Mouse (Mus musculus) myocyte (in vitro differentiated cells): ENCODE data around the gene Gsdma. TPM values are rescaled to one million over a fixed set of nuclear protein-coding genes. Genes with fewer than 3 reads are reported as not detected.

Source experiments
- H3K27me3 ChIP-seq: one replicate; pipeline ENCODE4 v1.6.1; 2011; ENCODE audit not compliant: control insufficient read depth, insufficient read depth, insufficient read length
- H3K36me3 ChIP-seq: one replicate; pipeline ENCODE4 v1.6.1; 2011; ENCODE audit not compliant: control insufficient read depth, insufficient read depth
- H3K4me2 ChIP-seq: one replicate; pipeline ENCODE4 v1.6.1; 2011; ENCODE audit warnings: low read depth, control low read depth
- H3K4me3 ChIP-seq: one replicate; pipeline ENCODE4 v1.5.1; 2011; ENCODE audit warnings: mild to moderate bottlenecking, control low read depth, moderate library complexity
- H3K79me2 ChIP-seq: one replicate; pipeline ENCODE4 v1.6.1; 2011; ENCODE audit not compliant: control insufficient read depth, insufficient read depth
- H3ac ChIP-seq: one replicate; pipeline ENCODE4 v1.6.1; 2011; ENCODE audit not compliant: control insufficient read depth, insufficient read length
- CEBPB ChIP-seq: IDR thresholded peaks from 2 replicates; pipeline ENCODE4 v1.6.1; 2011; ENCODE audit warnings: mild to moderate bottlenecking, moderate library complexity; ENCODE audit not compliant: poor library complexity, insufficient read depth, severe bottlenecking
- E2F4 ChIP-seq: IDR thresholded peaks from one replicate; pipeline ENCODE4 v1.6.1; 2011; ENCODE audit warnings: mild to moderate bottlenecking, control low read depth, moderate library complexity; ENCODE audit not compliant: insufficient read depth
- MAX ChIP-seq: IDR thresholded peaks from one replicate; pipeline ENCODE4 v1.6.1; 2011; ENCODE audit warnings: low read depth, mild to moderate bottlenecking, control low read depth
- MYOD1 ChIP-seq, 3 experiments: IDR thresholded peaks; one replicate each; pipeline ENCODE4 v1.6.1; 2011; ENCODE audit warnings: control low read depth in 2 of 3, low read depth in 2 of 3, mild to moderate bottlenecking in 2 of 3, moderate library complexity in 1 of 3; ENCODE audit not compliant: insufficient read length in 2 of 3, control insufficient read depth in 1 of 3
- MYOG ChIP-seq, 3 experiments: IDR thresholded peaks; one replicate each; pipeline ENCODE4 v1.6.1; 2011; ENCODE audit warnings: control low read depth in 2 of 3, low read depth in 2 of 3, mild to moderate bottlenecking in 2 of 3; ENCODE audit not compliant: insufficient read length in 2 of 3, control insufficient read depth in 1 of 3, insufficient read depth in 1 of 3
- POLR2A ChIP-seq: IDR thresholded peaks from one replicate; pipeline ENCODE4 v1.6.1; 2011; ENCODE audit warnings: low read depth, mild to moderate bottlenecking, control low read depth, moderate library complexity; ENCODE audit not compliant: insufficient read length
- POLR2AphosphoS2 ChIP-seq: IDR thresholded peaks from one replicate; pipeline ENCODE4 v1.6.1; 2011; ENCODE audit warnings: low read depth, control low read depth; ENCODE audit not compliant: insufficient read length
- REST ChIP-seq: IDR thresholded peaks from one replicate; pipeline ENCODE4 v1.6.1; 2011; ENCODE audit warnings: mild to moderate bottlenecking, control low read depth, moderate library complexity; ENCODE audit not compliant: insufficient read depth, insufficient read length
- SRF ChIP-seq: IDR thresholded peaks from one replicate; pipeline ENCODE4 v1.6.1; 2011; ENCODE audit warnings: low read depth; ENCODE audit not compliant: control insufficient read depth, insufficient read length
- TCF12 ChIP-seq: IDR thresholded peaks from one replicate; pipeline ENCODE4 v1.6.1; 2011; ENCODE audit warnings: mild to moderate bottlenecking, control low read depth; ENCODE audit not compliant: poor library complexity, insufficient read depth, severe bottlenecking
- TCF3 ChIP-seq: IDR thresholded peaks from one replicate; pipeline ENCODE4 v1.6.1; 2011; ENCODE audit warnings: low read depth, control low read depth; ENCODE audit not compliant: insufficient read length
- USF1 ChIP-seq: IDR thresholded peaks from one replicate; pipeline ENCODE4 v1.6.1; 2011; ENCODE audit warnings: low read depth, mild to moderate bottlenecking, control low read depth, moderate library complexity
- polyA plus RNA-seq: library from polyadenylated mRNA; unstranded; fragments of >200 nt; fragmentation: generic; extraction: Trizol; gene quantifications from one replicate; pipeline ENCODE4 v1.2.1, GENCODE M21; 2012; ENCODE audit warnings: missing spikeins

Gene Gsdma
- polyA plus RNA-seq, 1 experiment: 0.04 TPM

DNA sequence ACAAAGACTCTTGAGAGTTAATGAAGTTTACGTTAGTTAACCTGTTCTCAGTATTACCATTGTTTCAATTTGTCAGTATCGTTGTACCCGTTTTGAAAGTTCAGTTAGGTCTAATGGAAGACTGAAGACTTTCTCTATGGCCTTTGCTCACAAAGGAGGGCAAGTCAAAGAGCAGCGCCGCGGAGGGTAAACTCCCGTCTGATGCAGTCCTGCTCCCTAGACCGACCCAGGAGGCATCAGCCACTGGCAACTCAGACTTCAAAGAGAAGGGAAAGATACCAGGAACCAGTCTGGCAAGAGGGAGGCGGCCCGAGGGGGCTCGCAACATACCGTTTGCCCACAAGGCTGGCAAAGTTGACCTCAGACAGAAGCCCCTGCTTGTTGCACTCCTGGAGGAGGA is 49.6 kb downstream of the Gsdma start:
- no peak for TF ChIP-seq USF1
- no peak for TF ChIP-seq POLR2A
- no peak for TF ChIP-seq REST
- no peak for TF ChIP-seq POLR2AphosphoS2
- TF ChIP-seq MAX: no peak
- TF ChIP-seq MYOG (IDR thresholded peaks at IDR 0.05; ENCODE audit: control insufficient read depth in 1 of 3, insufficient read depth in 1 of 3, insufficient read length in 2 of 3, low read depth in 2 of 3): no peak
- no peak for TF ChIP-seq TCF12
- TF ChIP-seq CEBPB: no peak
- no peak for TF ChIP-seq SRF
- no peak for TF ChIP-seq E2F4
- TF ChIP-seq TCF3: no peak
- TF ChIP-seq MYOD1 (IDR thresholded peaks at IDR 0.05; ENCODE audit: control insufficient read depth in 1 of 3, insufficient read length in 2 of 3, low read depth in 2 of 3): no peak
- Histone ChIP-seq H3K4me2 (no peak overlapping the region), H3K27me3 (no peaks in the 10 kb centered on the region), H3K36me3 (peaks cover 6% of the 10 kb centered on the region), H3K79me2 (no peaks in the 10 kb centered on the region), H3ac (no peak overlapping the region), H3K4me3 (no peak overlapping the region)

DNA sequence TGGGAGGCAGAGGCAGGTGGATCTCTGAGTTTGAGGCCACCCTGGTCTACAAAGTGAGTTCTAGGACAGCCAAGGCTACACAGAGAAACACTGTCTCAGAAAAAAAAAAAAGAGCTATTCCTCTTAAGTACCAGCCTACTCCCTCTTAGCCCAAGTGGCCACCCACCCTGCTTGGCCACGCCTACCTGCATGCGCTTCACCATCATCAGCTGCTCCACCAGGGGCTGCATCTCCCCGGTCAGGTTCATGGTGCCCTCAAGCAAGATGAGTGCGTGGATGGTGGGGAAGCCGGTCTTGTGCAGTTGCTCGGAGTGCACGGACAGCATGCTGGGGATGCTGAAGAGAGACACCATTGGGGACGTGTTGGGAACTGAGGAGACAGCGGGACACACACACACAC is 51.8 kb downstream of the Gsdma start:
- Histone ChIP-seq H3K4me2 (no peak overlapping the region), H3K4me3 (no peak overlapping the region), H3K36me3 (peaks cover 6% of the 10 kb centered on the region), H3K27me3 (no peaks in the 10 kb centered on the region), H3K79me2 (no peaks in the 10 kb centered on the region), H3ac (no peak overlapping the region)
- no peak for TF ChIP-seq E2F4
- no peak for TF ChIP-seq TCF3

DNA sequence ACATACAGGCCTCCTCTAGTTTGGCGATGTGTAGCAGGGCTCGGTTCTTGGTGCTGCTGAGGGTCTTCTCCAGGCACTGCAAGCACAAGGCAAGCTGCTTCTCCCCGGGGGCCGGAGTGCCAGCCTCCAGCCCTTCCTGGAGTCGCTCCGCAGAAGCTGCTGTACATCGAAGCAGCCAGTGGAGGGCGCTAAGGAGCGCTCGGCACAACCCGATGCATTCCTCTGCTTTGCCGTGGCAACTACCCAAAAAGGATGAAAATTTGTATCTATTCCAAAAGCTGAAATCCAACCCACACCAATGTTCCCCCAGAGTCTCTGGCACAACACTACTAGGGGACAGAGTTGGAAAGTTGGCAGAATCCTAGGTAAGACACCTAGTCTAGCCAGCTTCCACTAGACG is 53.8 kb downstream of the Gsdma start:
- Histone ChIP-seq H3K4me2 (no peak overlapping the region), H3K36me3 (peaks cover 6% of the 10 kb centered on the region), H3ac (no peak overlapping the region), H3K79me2 (no peaks in the 10 kb centered on the region), H3K4me3 (no peak overlapping the region), H3K27me3 (no peaks in the 10 kb centered on the region)
- TF ChIP-seq POLR2A: no peak
- no peak for TF ChIP-seq TCF12
- no peak for TF ChIP-seq TCF3
- TF ChIP-seq MYOD1 (IDR thresholded peaks at IDR 0.05; ENCODE audit: control insufficient read depth in 1 of 3, insufficient read length in 2 of 3, low read depth in 2 of 3): no peak

DNA sequence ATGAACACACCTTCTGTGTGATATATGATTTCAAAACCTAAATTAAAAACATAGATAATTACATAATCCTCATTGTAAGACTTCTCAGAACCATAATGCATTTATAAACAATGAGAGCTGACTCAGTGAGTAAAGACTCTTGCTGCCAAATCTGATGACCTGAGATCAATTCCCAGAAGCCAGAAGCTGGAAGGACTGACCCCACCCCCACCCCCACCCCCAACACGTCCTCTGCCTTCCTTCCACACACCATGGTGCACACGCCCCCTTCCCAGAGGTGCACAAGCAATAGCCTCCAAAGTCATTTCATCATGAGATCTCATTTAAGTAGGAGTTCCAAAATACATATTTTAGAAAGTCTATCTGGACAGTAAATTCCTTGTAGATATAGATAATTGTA is 56.6 kb downstream of the Gsdma start:
- TF ChIP-seq E2F4 (no peak), MYOD1 (IDR thresholded peaks at IDR 0.05; ENCODE audit: control insufficient read depth in 1 of 3, insufficient read length in 2 of 3, low read depth in 2 of 3) (no peak), TCF12 (no peak), TCF3 (no peak), POLR2AphosphoS2 (no peak), CEBPB (no peak)
- H3K4me2 ChIP-seq: no peak overlapping the region
- H3ac ChIP-seq: no peak overlapping the region
- no peaks in the 10 kb centered on the region for H3K27me3 ChIP-seq
- H3K4me3 ChIP-seq: no peak overlapping the region
- no peaks in the 10 kb centered on the region for H3K79me2 ChIP-seq
- H3K36me3 ChIP-seq: no peaks in the 10 kb centered on the region

DNA sequence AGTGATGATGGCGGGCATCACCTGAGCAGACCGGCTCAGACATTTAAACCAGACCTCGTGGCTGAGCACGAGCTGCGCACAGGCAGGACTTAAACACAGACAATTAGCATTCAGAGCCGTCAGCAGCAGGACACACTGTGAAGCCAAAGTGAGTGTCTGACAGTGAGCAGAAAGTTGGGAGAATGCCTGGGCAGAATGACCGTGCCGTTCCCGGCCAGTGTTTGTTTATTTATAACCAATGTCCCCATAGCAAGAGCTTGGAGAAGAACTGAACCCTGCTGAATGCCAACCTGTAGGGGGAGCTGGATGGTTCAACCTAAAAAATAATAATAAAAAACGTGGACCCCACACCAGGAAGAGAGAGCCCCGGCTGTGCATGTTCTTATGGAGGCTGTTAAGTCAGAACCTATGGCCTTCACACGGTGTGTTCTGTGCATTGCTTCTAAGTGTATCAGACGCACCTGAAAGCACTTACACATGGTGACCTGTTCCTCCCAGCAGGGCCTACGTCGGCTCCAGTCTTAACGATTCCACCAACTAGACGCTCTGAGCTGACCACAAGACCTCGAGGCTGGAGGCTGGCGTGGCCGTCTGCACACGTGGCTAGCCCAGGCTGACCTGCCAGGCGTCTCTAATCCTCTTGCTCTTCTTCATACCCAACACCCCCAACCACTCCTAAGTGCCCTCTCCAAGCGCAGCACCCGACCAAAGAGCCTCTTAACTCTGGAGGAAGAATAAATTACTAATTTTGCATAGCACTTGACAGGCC is 57.5 kb downstream of the Gsdma start:
- no peaks in the 10 kb centered on the region for H3K27me3 ChIP-seq
- no peak overlapping the region for H3K4me3 ChIP-seq
- H3ac ChIP-seq: no peak overlapping the region
- TF ChIP-seq MAX: no peak
- TF ChIP-seq USF1: no peak
- no peaks in the 10 kb centered on the region for H3K79me2 ChIP-seq
- H3K36me3 ChIP-seq: no peaks in the 10 kb centered on the region
- H3K4me2 ChIP-seq: no peak overlapping the region

DNA sequence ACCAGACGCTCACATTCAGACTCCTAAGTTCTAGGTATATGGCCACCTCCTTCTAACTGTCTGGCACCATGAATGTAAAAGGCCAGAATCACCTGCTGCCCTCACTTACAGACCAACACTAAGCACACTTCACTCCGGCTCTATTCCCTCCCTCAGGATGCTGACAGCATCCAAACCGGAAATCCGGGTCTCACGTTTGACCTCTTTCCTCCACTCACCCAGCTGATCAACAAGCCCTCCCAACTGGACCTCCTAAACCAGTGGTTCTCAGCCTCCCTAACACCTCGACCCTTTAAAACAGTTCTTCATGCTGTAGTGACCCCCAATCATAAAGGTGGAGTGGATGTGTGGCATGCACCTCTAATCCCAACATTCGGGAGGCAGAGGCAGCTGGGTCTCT is 58.9 kb downstream of the Gsdma start:
- Histone ChIP-seq H3K79me2 (no peaks in the 10 kb centered on the region), H3K4me2 (no peak overlapping the region), H3K27me3 (no peaks in the 10 kb centered on the region), H3ac (no peak overlapping the region), H3K36me3 (peaks cover 10% of the 10 kb centered on the region), H3K4me3 (no peak overlapping the region)
- TF ChIP-seq POLR2AphosphoS2 (no peak), TCF12 (no peak), REST (no peak), E2F4 (no peak), SRF (no peak), MAX (no peak), TCF3 (no peak), CEBPB (no peak), USF1 (no peak), POLR2A (no peak), MYOG (IDR thresholded peaks at IDR 0.05; ENCODE audit: control insufficient read depth in 1 of 3, insufficient read depth in 1 of 3, insufficient read length in 2 of 3, low read depth in 2 of 3) (no peak), MYOD1 (IDR thresholded peaks at IDR 0.05; ENCODE audit: control insufficient read depth in 1 of 3, insufficient read length in 2 of 3, low read depth in 2 of 3) (no peak)
